Mouse (Mus musculus): ENCODE results near the gene Eif4h. TPM values are rescaled to one million over a fixed set of nuclear protein-coding genes. Genes with fewer than 3 reads are reported as not detected.

Gene Eif4h
- polyA plus RNA-seq, 1 experiment from 2014 or later = 414 TPM

Small RNA genes lying within 50 kb of the gene (microRNA-seq; reads per million reads assigned to microRNA genes)
- gene Mir7228 (ENCODE audit: borderline number of aligned reads) = not detected

Other genes with a start within 250 kb of the Eif4h start
- gene Gtf2ird1, start 182.8 kb downstream of the Eif4h start, polyA plus RNA-seq (2015; fragmentation: Nextera tagmentation; extraction: Ambion mirVana) = 54.7 and 67.4 TPM in 2 replicates
- gene Clip2, start 87.1 kb downstream of the Eif4h start, polyA plus RNA-seq (2015; fragmentation: Nextera tagmentation; extraction: Ambion mirVana) = 1.3 TPM in 2 replicates
- gene Syna, start 79.3 kb downstream of the Eif4h start, polyA plus RNA-seq (2015; fragmentation: Nextera tagmentation; extraction: Ambion mirVana) = 0.08 and 0.09 TPM in 2 replicates
- gene Rfc2, start 58.1 kb downstream of the Eif4h start, polyA plus RNA-seq (2015; fragmentation: Nextera tagmentation; extraction: Ambion mirVana) = 262 and 278 TPM in 2 replicates
- 6.7 and 6.9 TPM in 2 replicates for gene Lat2, start 24.5 kb downstream of the Eif4h start, polyA plus RNA-seq (2015; fragmentation: Nextera tagmentation; extraction: Ambion mirVana)
- gene Limk1, start 49.1 kb upstream of the Eif4h start, polyA plus RNA-seq (2015; fragmentation: Nextera tagmentation; extraction: Ambion mirVana) = 2.8 and 3.8 TPM in 2 replicates
- 12.4 and 96.1 TPM in 2 replicates for gene Eln, start 107.8 kb upstream of the Eif4h start, polyA plus RNA-seq (2015; fragmentation: Nextera tagmentation; extraction: Ambion mirVana)